Mouse (Mus musculus) liver, embryonic 14.5 days (tissue): Measurements from ENCODE around the gene Senp1. TPM values are rescaled to one million over a fixed set of nuclear protein-coding genes. Genes with fewer than 3 reads are reported as not detected.

ENCODE experiments used
- ATAC-seq: fragments of 200-750 bp; cut with Nextera tagmentation; 2 replicates; pipeline ENCODE4 v1.8.0; 2017; ENCODE audit warnings: moderate number of reproducible peaks, mild to moderate bottlenecking, moderate library complexity; ENCODE audit not compliant: insufficient read depth
- DNase-seq, 3 experiments: peaks; one replicate each; pipeline ENCODE4 v3.0.0-alpha.2; 2012 to 2013; ENCODE audit warnings: low read depth in 3 of 3, low spot score in 3 of 3
- H3K27ac ChIP-seq: fragments of 300-500 bp; sonication (generic); 2 replicates; pipeline ENCODE4 v1.5.1; 2014; ENCODE audit warnings: moderate library complexity, mild to moderate bottlenecking, control low read depth, inconsistent platforms
- H3K27me3 ChIP-seq: fragments of 300-500 bp; sonication (generic); 2 replicates; pipeline ENCODE4 v1.6.1; 2014; ENCODE audit warnings: mild to moderate bottlenecking, low read length, moderate library complexity; ENCODE audit not compliant: control insufficient read depth, insufficient read depth
- H3K36me3 ChIP-seq: fragments of 300-500 bp; sonication (generic); replicated peaks from 2 replicates; pipeline ENCODE4 v1.6.1; 2014; ENCODE audit warnings: low read depth; ENCODE audit not compliant: control insufficient read depth, insufficient read depth
- H3K4me1 ChIP-seq, 2 experiments: fragments of 200-500 bp in 1 of 2; fragments of 300-500 bp in 1 of 2; sonication (generic) in 1 of 2; replicated peaks; 2 replicates each; pipeline ENCODE4 v1.6.1; 2012 to 2014; ENCODE audit warnings: antibody characterized with exemption in 1 of 2, inconsistent platforms in 1 of 2, low read length in 1 of 2; ENCODE audit not compliant: control insufficient read depth in 2 of 2, insufficient read depth in 2 of 2
- H3K4me2 ChIP-seq: fragments of 300-500 bp; sonication (generic); 2 replicates; pipeline ENCODE4 v1.6.1; 2014; ENCODE audit warnings: low read depth, mild to moderate bottlenecking, control low read depth, moderate library complexity
- H3K4me3 ChIP-seq, 2 experiments: fragments of 200-500 bp in 1 of 2; fragments of 300-500 bp in 1 of 2; sonication (generic) in 1 of 2; 2 replicates each; pipeline ENCODE4 v1.5.1; 2012 to 2014; ENCODE audit warnings: low read depth in 2 of 2, low read length in 2 of 2, mild to moderate bottlenecking in 2 of 2, control low read depth in 1 of 2, inconsistent platforms in 1 of 2, moderate library complexity in 1 of 2; ENCODE audit not compliant: insufficient read depth in 1 of 2
- H3K9ac ChIP-seq: fragments of 300-500 bp; sonication (generic); replicated peaks from 2 replicates; pipeline ENCODE4 v1.6.1; 2014; ENCODE audit warnings: mild to moderate bottlenecking, control low read depth, moderate library complexity
- H3K9me3 ChIP-seq: fragments of 300-500 bp; sonication (generic); 2 replicates; pipeline ENCODE4 v1.6.1; 2016; ENCODE audit warnings: low read length, mixed read lengths; ENCODE audit not compliant: control insufficient read depth
- CTCF ChIP-seq: IDR thresholded peaks from 2 replicates; pipeline ENCODE4 v1.5.1; 2016; ENCODE audit warnings: antibody characterized with exemption, low read depth, control low read depth
- EP300 ChIP-seq: IDR thresholded peaks from 2 replicates; pipeline ENCODE4 v1.6.1; 2016; ENCODE audit warnings: antibody characterized with exemption, low read depth
- WGBS: fragments of 180-500 bp; shearing (Covaris S2); extraction: QIAGEN DNeasy Blood & Tissue Kit; methylation state at CpG from one replicate; pipeline ENCODE4 v1.1.7; 2014; ENCODE audit not compliant: insufficient replicate concordance; 5-methylcytosine and 5-hydroxymethylcytosine counted together
- polyA plus RNA-seq, 2 experiments: library from polyadenylated mRNA; depleted of rRNA in 1 of 2; stranded (reverse) in 1 of 2; unstranded in 1 of 2; fragments of >200 nt; fragmentation: Nextera tagmentation in 1 of 2; extraction: Ambion mirVana in 1 of 2; gene quantifications; 2 replicates each; pipeline versions ENCODE4 v1.2.1 to v1.2.3; 2012 to 2014

Senp1 gene
- polyA plus RNA-seq, 2 experiments, result 10.7 to 15.3 TPM

DNA sequence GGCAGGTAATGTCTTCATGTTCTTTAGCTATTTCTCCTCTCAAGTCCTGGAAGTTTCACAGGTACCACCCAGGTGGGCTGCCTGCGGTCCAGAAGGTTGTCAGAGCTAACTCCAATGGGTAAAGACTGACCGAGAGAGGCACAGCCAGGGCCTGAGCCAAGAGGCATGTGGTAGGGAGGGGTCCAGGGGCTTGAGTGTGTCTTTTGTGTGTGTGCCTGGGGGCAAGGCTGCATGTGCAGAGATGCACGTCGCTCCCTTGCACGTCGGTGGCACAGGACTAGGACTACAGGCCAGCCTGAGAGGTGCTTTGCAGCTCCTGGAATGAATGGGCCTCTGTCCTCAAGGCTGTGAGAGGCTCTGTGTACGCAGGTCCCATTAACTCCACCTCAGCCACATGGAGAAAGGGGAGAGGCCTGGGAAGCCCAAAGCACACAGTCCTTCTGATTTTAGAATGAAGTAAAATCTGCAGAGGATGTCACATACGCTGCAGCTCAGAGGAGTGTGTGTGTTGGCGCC is 60.3 kb downstream of the Senp1 start:
- TF ChIP-seq CTCF (no peak), EP300 (no peak)
- no peak overlapping the region for H3K4me2 ChIP-seq
- H3K36me3 ChIP-seq, result peaks cover 4% of the 10 kb centered on the region; the same call in 1 of the 2 replicates
- DNase-seq (no peak), ATAC-seq (no peak)
- no peak overlapping the region for H3K27ac ChIP-seq
- H3K27me3 ChIP-seq, result no peaks in the 10 kb centered on the region
- no peaks in the 10 kb centered on the region for H3K9me3 ChIP-seq
- no peak overlapping the region for H3K9ac ChIP-seq
- 81% methylated on average over 9 of the region's 9 CpGs for WGBS
- no peaks in the 10 kb centered on the region for H3K4me1 ChIP-seq
- no peak overlapping the region for H3K4me3 ChIP-seq

DNA sequence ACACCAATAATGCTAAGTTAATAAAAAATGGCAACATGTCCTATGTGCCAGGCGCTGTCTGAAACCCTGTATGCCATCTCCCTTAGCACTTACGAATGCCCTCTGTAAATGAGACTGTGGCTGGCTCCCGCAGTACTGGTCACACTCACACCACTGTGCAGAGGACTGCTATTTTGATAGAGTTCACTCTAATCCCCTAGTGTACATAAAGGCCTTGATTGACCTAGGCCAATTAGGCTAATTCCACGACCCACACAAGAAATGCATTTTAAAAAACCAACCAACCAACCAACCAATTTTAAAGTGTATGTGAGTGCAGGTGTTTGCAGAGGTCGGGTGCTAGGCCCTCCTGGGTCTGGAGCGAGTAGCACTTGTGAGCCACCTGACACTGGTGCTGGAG is 63.7 kb downstream of the Senp1 start:
- Histone ChIP-seq H3K4me3 (no peak overlapping the region), H3K4me2 (no peak overlapping the region), H3K27me3 (no peaks in the 10 kb centered on the region), H3K27ac (no peak overlapping the region), H3K9me3 (no peaks in the 10 kb centered on the region), H3K9ac (no peak overlapping the region), H3K36me3 (no peaks in the 10 kb centered on the region), H3K4me1 (no peaks in the 10 kb centered on the region)
- WGBS, result 59% methylated on average over 6 of the region's 6 CpGs
- TF ChIP-seq CTCF, result no peak
- no peak for TF ChIP-seq EP300
- ATAC-seq (no peak), DNase-seq (no peak)

DNA sequence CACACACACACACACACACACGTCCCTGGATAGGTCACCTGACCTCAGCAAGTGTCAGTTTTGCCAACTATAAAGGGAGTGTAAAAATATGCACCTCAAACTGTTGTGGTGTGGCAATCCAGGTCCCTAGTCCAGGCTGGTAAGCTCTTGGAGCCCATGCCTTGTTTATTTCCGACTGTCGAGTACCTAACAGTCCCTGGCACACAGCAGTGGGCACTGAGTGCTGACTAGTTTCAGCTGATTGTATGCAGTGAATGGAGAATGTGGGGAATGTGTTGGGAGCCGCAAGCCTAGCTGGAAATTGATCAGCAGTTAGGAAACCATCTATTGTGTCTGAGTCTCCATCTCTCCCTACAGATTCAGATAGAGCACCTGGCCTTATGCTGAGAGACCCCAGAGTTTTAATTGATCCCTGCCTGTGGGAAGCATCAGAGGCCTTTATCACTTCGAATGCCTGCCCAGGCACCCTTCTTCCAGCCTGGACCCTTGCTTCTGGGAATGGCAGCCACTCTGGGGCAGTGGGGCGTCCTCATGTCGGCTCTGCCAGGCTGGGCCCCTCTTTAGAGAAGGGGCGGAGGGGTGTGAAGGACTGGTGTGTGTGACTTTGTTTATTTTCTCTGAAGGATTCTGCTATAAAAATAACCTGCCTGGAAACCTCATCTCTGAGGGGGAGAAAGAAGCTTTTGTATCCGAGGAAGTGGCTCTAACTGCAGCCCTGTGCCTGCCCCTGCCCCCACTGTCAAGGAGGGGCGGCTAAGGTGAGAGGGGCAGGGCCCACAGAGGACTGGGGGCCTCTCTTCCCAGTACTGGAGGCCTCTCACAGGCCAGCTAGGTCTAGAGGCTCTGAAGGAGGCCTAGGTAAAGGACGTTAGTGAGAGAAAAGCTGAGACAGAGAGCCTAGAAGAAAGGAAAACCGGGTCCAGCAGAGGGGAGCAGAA is 66.3 kb downstream of the Senp1 start:
- Histone ChIP-seq H3K27me3 (no peaks in the 10 kb centered on the region), H3K27ac (no peak overlapping the region), H3K4me2 (no peak overlapping the region), H3K9me3 (no peaks in the 10 kb centered on the region), H3K4me1 (no peaks in the 10 kb centered on the region), H3K9ac (no peak overlapping the region), H3K36me3 (no peaks in the 10 kb centered on the region), H3K4me3 (no peak overlapping the region)
- 32% methylated on average over 12 of the region's 12 CpGs for WGBS
- no peak for TF ChIP-seq CTCF
- DNase-seq (no peak), ATAC-seq (no peak)

DNA sequence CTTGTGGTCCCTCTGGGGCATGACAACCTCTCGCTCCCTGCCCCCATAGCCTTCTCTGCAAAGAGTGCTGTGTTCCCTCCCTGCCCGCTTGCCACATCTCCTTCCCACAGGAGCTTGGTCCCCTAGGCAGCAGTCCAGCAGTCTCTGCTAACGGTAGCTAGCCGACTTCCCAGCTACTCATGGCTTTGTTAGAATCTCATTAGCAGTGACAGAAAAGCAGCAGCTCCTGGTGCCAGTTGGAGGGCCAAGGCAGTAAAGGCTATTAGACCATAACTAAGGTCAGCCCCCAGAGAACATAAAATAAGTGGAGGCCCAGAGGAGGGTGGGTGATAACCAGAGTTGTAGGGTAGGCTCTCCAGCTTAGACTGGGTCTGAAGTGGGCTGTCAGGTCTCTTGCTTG is 67.9 kb downstream of the Senp1 start:
- Histone ChIP-seq H3K27me3 (no peaks in the 10 kb centered on the region), H3K4me2 (no peak overlapping the region), H3K9ac (no peak overlapping the region), H3K4me3 (no peak overlapping the region), H3K27ac (no peak overlapping the region), H3K4me1 (no peaks in the 10 kb centered on the region), H3K9me3 (no peaks in the 10 kb centered on the region), H3K36me3 (no peaks in the 10 kb centered on the region)
- DNase-seq (no peak), ATAC-seq (no peak)
- no peak for TF ChIP-seq EP300
- TF ChIP-seq CTCF, result no peak
- 38% methylated on average over 4 of the region's 4 CpGs for WGBS

DNA sequence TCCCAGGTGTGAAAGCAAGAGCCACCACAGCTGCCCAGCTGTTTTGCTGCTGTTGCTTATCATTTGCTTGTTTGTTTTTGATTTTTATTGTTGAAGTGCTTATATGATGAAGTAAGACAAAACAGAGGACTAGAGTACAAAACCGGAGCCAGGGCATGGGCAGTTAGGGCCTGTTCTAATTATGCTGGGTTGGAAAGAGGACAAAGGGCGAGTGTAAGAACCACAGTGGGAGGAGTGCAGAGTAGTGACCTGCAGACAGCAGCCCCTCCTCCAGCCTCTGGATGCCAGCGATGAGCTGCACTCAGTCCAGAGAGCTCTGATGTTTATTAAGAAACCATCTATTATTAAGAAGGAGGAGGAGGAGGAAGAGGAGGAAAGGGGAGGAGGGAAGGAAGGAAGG is 70.4 kb downstream of the Senp1 start:
- no peak overlapping the region for H3K4me3 ChIP-seq
- H3K27me3 ChIP-seq, result no peaks in the 10 kb centered on the region
- no peaks in the 10 kb centered on the region for H3K9me3 ChIP-seq
- no peak for TF ChIP-seq EP300
- no peak for TF ChIP-seq CTCF
- no peak overlapping the region for H3K4me2 ChIP-seq
- ATAC-seq (no peak), DNase-seq (no peak)
- WGBS, result 37% methylated on average over 3 of the region's 3 CpGs
- H3K4me1 ChIP-seq, result no peaks in the 10 kb centered on the region
- H3K36me3 ChIP-seq, result no peaks in the 10 kb centered on the region
- no peak overlapping the region for H3K27ac ChIP-seq
- no peak overlapping the region for H3K9ac ChIP-seq
